Comparison of ENCODE assay signal across 8 mouse cellular contexts in genomic region chr13:107600331-107601131, GRCm38 (mm10).
DNase-seq lines count a peak whose midpoint lies in the region; ATAC-seq and TF ChIP-seq lines count a peak whose summit lies in the region.

No protein-coding gene starts in this region.

- peaks cover 4% of the 10 kb centered on the region for H3K4me1 ChIP-seq in forebrain, embryonic 16.5 days (replicated peaks; ENCODE audit: control insufficient read depth, insufficient read depth, low read length)
- no peaks in the 10 kb centered on the region for H3K4me1 ChIP-seq in intestine, postnatal 0 days (replicated peaks; ENCODE audit: control insufficient read depth, insufficient read depth, low read length)
- no peaks in the 10 kb centered on the region for H3K4me1 ChIP-seq in liver, postnatal 0 days (ENCODE audit: insufficient read depth)
- H3K4me1 ChIP-seq in neural tube, embryonic 14.5 days (ENCODE audit: control insufficient read depth, insufficient read depth, low read length) = peaks cover 9% of the 10 kb centered on the region; the same call in 1 of the 2 replicates

- peak; percentile 74 for ATAC-seq in frontal cortex, adult (ENCODE audit: low TSS enrichment)
- ATAC-seq in forebrain, embryonic 16.5 days = peak; percentile 69
- ATAC-seq in intestine, postnatal 0 days = no peak
- ATAC-seq in liver, postnatal 0 days = peak; percentile 72
- peak; percentile 47; the same call in 1 of the 2 replicates for ATAC-seq in neural tube, embryonic 14.5 days (ENCODE audit: low read depth)

- TF ChIP-seq EP300 in liver, postnatal 0 days (IDR thresholded peaks at IDR 0.05; ENCODE audit: low read depth) = no peak

- 30% methylated on average over 22 of the region's 22 CpGs for WGBS in forebrain, embryonic 16.5 days
- 35% methylated on average over 20 of the region's 22 CpGs for WGBS in intestine, postnatal 0 days
- WGBS in liver, postnatal 0 days (ENCODE audit: insufficient replicate concordance) = 33% methylated on average over 22 of the region's 22 CpGs
- WGBS in neural tube, embryonic 14.5 days = 28% methylated on average over 20 of the region's 22 CpGs

- no peaks in the 10 kb centered on the region for H3K27me3 ChIP-seq in forebrain, embryonic 16.5 days (replicated peaks; ENCODE audit: control insufficient read depth, insufficient read depth, low read length)
- H3K27me3 ChIP-seq in intestine, postnatal 0 days (replicated peaks; ENCODE audit: control insufficient read depth, insufficient read depth, low read length) = no peaks in the 10 kb centered on the region
- no peaks in the 10 kb centered on the region for H3K27me3 ChIP-seq in liver, postnatal 0 days (ENCODE audit: insufficient read depth, low read length)
- H3K27me3 ChIP-seq in neural tube, embryonic 14.5 days (ENCODE audit: control insufficient read depth, insufficient read depth, low read length) = no peaks in the 10 kb centered on the region

- H3K9ac ChIP-seq in forebrain, embryonic 16.5 days (replicated peaks; ENCODE audit: low read depth, low read length) = no peak overlapping the region
- H3K9ac ChIP-seq in intestine, postnatal 0 days (ENCODE audit: low read depth, low read length) = no peak overlapping the region
- H3K9ac ChIP-seq in liver, postnatal 0 days (replicated peaks) = no peak overlapping the region
- H3K9ac ChIP-seq in neural tube, embryonic 14.5 days (replicated peaks; ENCODE audit: low read depth, low read length) = 0 out of 2 replicates have a peak overlapping the region, but pooled peaks have one; percentile 1

- peaks cover 6% of the 10 kb centered on the region; the same call in 1 of the 2 replicates for H3K9me3 ChIP-seq in forebrain, embryonic 16.5 days (ENCODE audit: control insufficient read depth, low read length)
- H3K9me3 ChIP-seq in intestine, postnatal 0 days (ENCODE audit: control insufficient read depth) = no peaks in the 10 kb centered on the region
- no peaks in the 10 kb centered on the region for H3K9me3 ChIP-seq in liver, postnatal 0 days (ENCODE audit: low read length)
- H3K9me3 ChIP-seq in neural tube, embryonic 14.5 days (ENCODE audit: control insufficient read depth, low read length) = no peaks in the 10 kb centered on the region

- H3K27ac ChIP-seq in forebrain, embryonic 16.5 days (ENCODE audit: low read length) = no peak overlapping the region
- no peak overlapping the region for H3K27ac ChIP-seq in intestine, postnatal 0 days (ENCODE audit: low read depth, low read length)
- no peak overlapping the region for H3K27ac ChIP-seq in liver, postnatal 0 days (ENCODE audit: low read depth)
- no peak overlapping the region for H3K27ac ChIP-seq in neural tube, embryonic 14.5 days (ENCODE audit: low read depth, low read length)

- H3K4me2 ChIP-seq in forebrain, embryonic 16.5 days (ENCODE audit: low read length) = peak overlapping the region; percentile 29; the same call in 1 of the 2 replicates
- H3K4me2 ChIP-seq in intestine, postnatal 0 days (replicated peaks; ENCODE audit: low read depth) = peak overlapping the region; percentile 32
- peak overlapping the region; percentile 40; the same call in 1 of the 2 replicates for H3K4me2 ChIP-seq in liver, postnatal 0 days (ENCODE audit: low read depth, low read length)
- H3K4me2 ChIP-seq in neural tube, embryonic 14.5 days (ENCODE audit: low read depth, low read length) = no peak overlapping the region

- DNase-seq in frontal cortex, postnatal 10 days (ENCODE audit: low spot score in 2 of 2) = no peak
- DNase-seq in liver, postnatal 0 days = peak; percentile 36
- DNase-seq in B cell, adult 2 months = no peak
- no peak for DNase-seq in c-Kit-positive CD71-positive TER-119-positive erythroid progenitor cells, embryonic 14.5 days (ENCODE audit: low spot score)

- 0 out of 2 replicates have a peak overlapping the region, but pooled peaks have one; percentile 2 for H3K4me3 ChIP-seq in forebrain, embryonic 16.5 days (replicated peaks; ENCODE audit: low read length)
- H3K4me3 ChIP-seq in intestine, postnatal 0 days (ENCODE audit: low read depth, low read length) = no peak overlapping the region
- no peak overlapping the region for H3K4me3 ChIP-seq in liver, postnatal 0 days (ENCODE audit: low read depth, low read length)
- H3K4me3 ChIP-seq in neural tube, embryonic 14.5 days (ENCODE audit: low read depth, low read length) = no peak overlapping the region

- H3K36me3 ChIP-seq in forebrain, embryonic 16.5 days (ENCODE audit: control insufficient read depth, insufficient read depth) = no peaks in the 10 kb centered on the region
- H3K36me3 ChIP-seq in intestine, postnatal 0 days (ENCODE audit: control insufficient read depth, insufficient read depth) = no peaks in the 10 kb centered on the region
- H3K36me3 ChIP-seq in liver, postnatal 0 days (replicated peaks; ENCODE audit: insufficient read depth, low read length) = no peaks in the 10 kb centered on the region
- no peaks in the 10 kb centered on the region for H3K36me3 ChIP-seq in neural tube, embryonic 14.5 days (ENCODE audit: control insufficient read depth, insufficient read depth, low read length)

- TF ChIP-seq CTCF in intestine, postnatal 0 days (IDR thresholded peaks at IDR 0.05; ENCODE audit: low read depth) = no peak
- no peak for TF ChIP-seq CTCF in liver, postnatal 0 days (IDR thresholded peaks at IDR 0.05; ENCODE audit: low read depth)
